Mouse (Mus musculus) erythroblast, embryonic 14.5 days (primary cell): ENCODE measurements around the gene Pou6f2. TPM values are rescaled to one million over a fixed set of nuclear protein-coding genes. Genes with fewer than 3 reads are reported as not detected.

ENCODE experiments used
- H3K27me3 ChIP-seq: 2 replicates; pipeline ENCODE4 v1.6.1; 2012; ENCODE audit warnings: inconsistent platforms; ENCODE audit not compliant: control insufficient read depth
- H3K36me3 ChIP-seq: 2 replicates; pipeline ENCODE4 v1.6.1; 2012; ENCODE audit warnings: mild to moderate bottlenecking, inconsistent platforms; ENCODE audit not compliant: control insufficient read depth
- H3K4me1 ChIP-seq: 2 replicates; pipeline ENCODE4 v1.6.1; 2012; ENCODE audit warnings: inconsistent platforms; ENCODE audit not compliant: control insufficient read depth
- H3K4me3 ChIP-seq: replicated peaks from 2 replicates; pipeline ENCODE3; 2012; ENCODE audit warnings: moderate library complexity, mild to moderate bottlenecking, inconsistent platforms
- H3K9me3 ChIP-seq: 2 replicates; pipeline ENCODE4 v1.6.1; 2012; ENCODE audit warnings: low read length, inconsistent platforms, mixed read lengths; ENCODE audit not compliant: control insufficient read depth
- GATA1 ChIP-seq: IDR thresholded peaks from 2 replicates; pipeline ENCODE4 v1.6.1; 2012; ENCODE audit warnings: low read length, inconsistent platforms, mixed read lengths
- TAL1 ChIP-seq: IDR thresholded peaks from 3 replicates; pipeline ENCODE4 v1.6.1; 2012; ENCODE audit warnings: low read length, inconsistent platforms, mixed read lengths
- polyA plus RNA-seq: library from polyadenylated mRNA; stranded (reverse); fragments of >175 nt; gene quantifications from 2 replicates; pipeline ENCODE4 v1.2.3, GENCODE M21; 2012

Gene Pou6f2
- polyA plus RNA-seq, 1 experiment, result not detected

GRCm38 (mm10) chr13:18323980-18324678 is 73.4 kb downstream of the Pou6f2 start:
- Histone ChIP-seq H3K4me1 (no peaks in the 10 kb centered on the region), H3K27me3 (no peaks in the 10 kb centered on the region), H3K36me3 (no peaks in the 10 kb centered on the region), H3K9me3 (no peaks in the 10 kb centered on the region), H3K4me3 (no peak overlapping the region)
- no peak for TF ChIP-seq TAL1
- no peak for TF ChIP-seq GATA1

GRCm38 (mm10) chr13:18323407-18323806 is 74.1 kb downstream of the Pou6f2 start:
- no peak for TF ChIP-seq GATA1
- no peak for TF ChIP-seq TAL1
- no peak overlapping the region for H3K4me3 ChIP-seq

GRCm38 (mm10) chr13:18312613-18313012 is 84.9 kb downstream of the Pou6f2 start:
- Histone ChIP-seq H3K4me3 (no peak overlapping the region), H3K36me3 (no peaks in the 10 kb centered on the region), H3K9me3 (no peaks in the 10 kb centered on the region), H3K27me3 (no peaks in the 10 kb centered on the region), H3K4me1 (no peaks in the 10 kb centered on the region)
- no peak for TF ChIP-seq GATA1
- no peak for TF ChIP-seq TAL1

More at GRCm38 (mm10) chr13:18323407-18323806, 74.1 kb downstream of the Pou6f2 start:
- Histone ChIP-seq H3K9me3 (no peaks in the 10 kb centered on the region), H3K4me1 (no peaks in the 10 kb centered on the region), H3K36me3 (no peaks in the 10 kb centered on the region), H3K27me3 (no peaks in the 10 kb centered on the region)

- Histone ChIP-seq H3K27me3 (no peaks in the 10 kb centered on the region), H3K4me1 (no peaks in the 10 kb centered on the region), H3K36me3 (no peaks in the 10 kb centered on the region), H3K9me3 (no peaks in the 10 kb centered on the region), H3K4me3 (no peak overlapping the region)
- TF ChIP-seq TAL1 (no peak), GATA1 (no peak)
Observed at GRCm38 (mm10) chr13:18309024-18309423, 88.5 kb downstream of the Pou6f2 start.

- TF ChIP-seq TAL1 (no peak), GATA1 (no peak)
- no peaks in the 10 kb centered on the region for H3K27me3 ChIP-seq
- no peaks in the 10 kb centered on the region for H3K36me3 ChIP-seq
- no peak overlapping the region for H3K4me3 ChIP-seq
- H3K9me3 ChIP-seq, result no peaks in the 10 kb centered on the region
- H3K4me1 ChIP-seq, result no peaks in the 10 kb centered on the region
Observed at GRCm38 (mm10) chr13:18306506-18307145, 90.9 kb downstream of the Pou6f2 start.

GRCm38 (mm10) chr13:18299966-18300365 is 97.5 kb downstream of the Pou6f2 start:
- H3K27me3 ChIP-seq, result no peaks in the 10 kb centered on the region
- H3K4me3 ChIP-seq, result no peak overlapping the region
- H3K9me3 ChIP-seq, result no peaks in the 10 kb centered on the region
- no peaks in the 10 kb centered on the region for H3K36me3 ChIP-seq
- H3K4me1 ChIP-seq, result no peaks in the 10 kb centered on the region
- TF ChIP-seq GATA1 (no peak), TAL1 (no peak)

- Histone ChIP-seq H3K9me3 (no peaks in the 10 kb centered on the region), H3K4me3 (no peak overlapping the region), H3K4me1 (no peaks in the 10 kb centered on the region), H3K27me3 (no peaks in the 10 kb centered on the region), H3K36me3 (no peaks in the 10 kb centered on the region)
- TF ChIP-seq TAL1 (no peak), GATA1 (no peak)
Observed at GRCm38 (mm10) chr13:18293438-18293837, 104.0 kb downstream of the Pou6f2 start.

- Histone ChIP-seq H3K27me3 (no peaks in the 10 kb centered on the region), H3K4me1 (no peaks in the 10 kb centered on the region), H3K9me3 (no peaks in the 10 kb centered on the region), H3K4me3 (no peak overlapping the region), H3K36me3 (no peaks in the 10 kb centered on the region)
- no peak for TF ChIP-seq TAL1
- no peak for TF ChIP-seq GATA1
Observed at GRCm38 (mm10) chr13:18290253-18290914, 107.1 kb downstream of the Pou6f2 start.

- H3K4me3 ChIP-seq, result no peak overlapping the region
- no peak for TF ChIP-seq TAL1
- TF ChIP-seq GATA1, result no peak
- H3K27me3 ChIP-seq, result no peaks in the 10 kb centered on the region
Observed at GRCm38 (mm10) chr13:18287536-18287935, 110.0 kb downstream of the Pou6f2 start.

More at GRCm38 (mm10) chr13:18287536-18287935, 110.0 kb downstream of the Pou6f2 start:
- Histone ChIP-seq H3K9me3 (no peaks in the 10 kb centered on the region), H3K4me1 (no peaks in the 10 kb centered on the region), H3K36me3 (no peaks in the 10 kb centered on the region)
